Comparison of ENCODE assay signal across 17 mouse cellular contexts in the genomic region with DNA sequence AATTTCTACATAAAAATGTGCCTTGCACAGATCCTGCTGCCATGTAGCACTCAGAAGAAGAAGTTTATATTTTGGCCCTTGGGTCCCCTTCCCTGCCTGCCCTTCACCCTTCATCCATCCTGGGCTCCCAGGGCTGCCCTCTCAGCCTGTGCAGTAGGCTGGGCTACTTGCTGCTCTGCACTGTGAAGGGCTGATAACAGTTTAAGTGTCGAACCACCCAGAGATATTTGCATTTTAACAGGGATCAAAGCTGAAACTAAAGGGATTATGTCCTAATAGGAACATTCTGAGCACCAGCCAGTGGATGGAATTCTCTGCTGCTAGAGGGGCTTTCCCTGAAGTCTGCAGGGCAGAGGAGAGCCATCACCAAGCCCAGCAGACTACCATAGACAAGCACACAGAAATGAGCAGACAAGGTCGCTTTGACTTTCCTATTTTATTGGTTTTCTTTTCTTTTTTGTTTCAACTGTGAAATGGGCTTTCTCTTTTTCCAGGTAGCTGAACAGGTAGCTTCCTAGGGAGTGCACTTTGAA. TPM values are rescaled to one million over a fixed set of nuclear protein-coding genes. Genes with fewer than 3 reads are reported as not detected.
"Had no signal": no experiment of that assay in that cellular context is flagged by ENCODE, and none has a peak within 500 bp of the region (broad histone marks: within the 10 kb centered on the region; RNA-seq: fewer than 3 reads in every experiment).

No protein-coding gene starts in this region.

- H3K4me2 ChIP-seq: limb, embryonic 12.5 days; liver, embryonic 13.5 days; neural tube, embryonic 13.5 days had no signal

- DNase-seq: kidney, adult 11 months; kidney, adult 9 months; kidney, postnatal 36 days; layer of hippocampus, adult 9-11 months; layer of hippocampus, postnatal 36 days; liver; liver, embryonic 13.5 days; liver, postnatal 0 days; retina, postnatal 1 day; thymus, postnatal 36 days had no signal

- H3K9me3 ChIP-seq: limb, embryonic 12.5 days; liver, embryonic 13.5 days; neural tube, embryonic 13.5 days had no signal

- ATAC-seq: liver, postnatal 0 days had no signal

- H3K9ac ChIP-seq: limb, embryonic 12.5 days; liver, embryonic 13.5 days; liver, postnatal 0 days; neural tube, embryonic 13.5 days had no signal

- H3K27ac ChIP-seq: kidney, postnatal 0 days; limb, embryonic 12.5 days; liver, embryonic 13.5 days; neural tube, embryonic 13.5 days had no signal

- H3K27me3 ChIP-seq: limb, embryonic 12.5 days; liver, embryonic 13.5 days; neural tube, embryonic 13.5 days had no signal

- H3K4me3 ChIP-seq: limb, embryonic 12.5 days; liver, embryonic 13.5 days; neural tube, embryonic 13.5 days had no signal

- H3K36me3 ChIP-seq: limb, embryonic 12.5 days; liver, embryonic 13.5 days; neural tube, embryonic 13.5 days had no signal

- H3K4me1 ChIP-seq: limb, embryonic 12.5 days; liver, embryonic 13.5 days had no signal

RNA-seq across cellular contexts. Expression of a gene that starts 58.1 kb away (rescaled TPM):
- total RNA-seq: megakaryocyte-erythroid progenitor cell, adult 5-6 weeks had no signal
- polyA plus RNA-seq: kidney, postnatal 0 days; limb, embryonic 12.5 days; liver, embryonic 13.5 days; liver, postnatal 0 days; lung, embryonic 16.5 days; neural tube, embryonic 13.5 days; stomach, embryonic 16.5 days; thymus, postnatal 0 days had no signal
